Mouse (Mus musculus) intestine, postnatal 0 days (tissue): ENCODE data around the gene Tgif2. TPM values are rescaled to one million over a fixed set of nuclear protein-coding genes. Genes with fewer than 3 reads are reported as not detected.
A peak's percentile ranks its signal among the peaks of the same experiment; 100 is the strongest.

Source experiments
- ATAC-seq: fragments of 200-750 bp; cut with Nextera tagmentation; 2 replicates; pipeline ENCODE4 v1.8.0; 2017; ENCODE audit warnings: mild to moderate bottlenecking, moderate TSS enrichment, moderate library complexity
- H3K27ac ChIP-seq: fragments of 300-500 bp; sonication (generic); 2 replicates; pipeline ENCODE4 v1.5.1; 2014; ENCODE audit warnings: mild to moderate bottlenecking, low read depth, low read length, moderate library complexity
- H3K27me3 ChIP-seq: fragments of 300-500 bp; sonication (generic); replicated peaks from 2 replicates; pipeline ENCODE4 v1.6.1; 2014; ENCODE audit warnings: low read length, mixed read lengths; ENCODE audit not compliant: control insufficient read depth, insufficient read depth
- H3K36me3 ChIP-seq: fragments of 300-500 bp; sonication (generic); 2 replicates; pipeline ENCODE4 v1.6.1; 2014; ENCODE audit warnings: mild to moderate bottlenecking, moderate library complexity; ENCODE audit not compliant: control insufficient read depth, insufficient read depth
- H3K4me1 ChIP-seq: fragments of 300-500 bp; sonication (generic); replicated peaks from 2 replicates; pipeline ENCODE4 v1.6.1; 2014; ENCODE audit warnings: antibody characterized with exemption, low read length, mixed read lengths; ENCODE audit not compliant: control insufficient read depth, insufficient read depth
- H3K4me2 ChIP-seq: fragments of 300-500 bp; sonication (generic); replicated peaks from 2 replicates; pipeline ENCODE4 v1.6.1; 2014; ENCODE audit warnings: low read depth, mild to moderate bottlenecking, moderate library complexity
- H3K4me3 ChIP-seq: fragments of 300-500 bp; sonication (generic); 2 replicates; pipeline ENCODE4 v1.5.1; 2014; ENCODE audit warnings: low read depth, low read length
- H3K9ac ChIP-seq: fragments of 300-500 bp; sonication (generic); 2 replicates; pipeline ENCODE4 v1.6.1; 2014; ENCODE audit warnings: mild to moderate bottlenecking, low read depth, low read length
- H3K9me3 ChIP-seq: fragments of 300-500 bp; sonication (generic); 2 replicates; pipeline ENCODE4 v1.6.1; 2016; ENCODE audit warnings: mixed run types; ENCODE audit not compliant: control insufficient read depth
- CTCF ChIP-seq: sonication (generic); IDR thresholded peaks from 2 replicates; pipeline ENCODE4 v1.5.1; 2016; ENCODE audit warnings: low read depth, mild to moderate bottlenecking, control low read depth, antibody characterized with exemption, moderate library complexity
- WGBS: fragments of 180-500 bp; shearing (Covaris S2); extraction: QIAGEN DNeasy Blood & Tissue Kit; methylation state at CpG from one replicate; pipeline ENCODE4 v1.1.7; 2014; 5-methylcytosine and 5-hydroxymethylcytosine counted together
- polyA plus RNA-seq: library from polyadenylated mRNA; unstranded; fragments of >200 nt; fragmentation: Nextera tagmentation; extraction: Ambion mirVana; gene quantifications from 2 replicates; pipeline ENCODE4 v1.2.1, GENCODE M21; 2015

Gene Tgif2
- polyA plus RNA-seq, 1 experiment from 2014 or later: 7.0 TPM

GRCm38 (mm10) chr2:156858671-156859070 lies 18.9 kb downstream of the Tgif2 start:
- no peak for ATAC-seq
- H3K4me1 ChIP-seq: 0 out of 2 replicates have a peak, but pooled peaks cover 5% of the 10 kb centered on the region
- H3K27me3 ChIP-seq: no peaks in the 10 kb centered on the region
- TF ChIP-seq CTCF: no peak
- H3K4me3 ChIP-seq: no peak overlapping the region
- no peaks in the 10 kb centered on the region for H3K9me3 ChIP-seq
- no peak overlapping the region for H3K4me2 ChIP-seq
- H3K36me3 ChIP-seq: peaks cover 6% of the 10 kb centered on the region; the same call in 1 of the 2 replicates
- no peak overlapping the region; the same call in 1 of the 2 replicates for H3K27ac ChIP-seq
- 66% methylated on average over 7 of the region's 7 CpGs for WGBS
- no peak overlapping the region for H3K9ac ChIP-seq

DNA sequence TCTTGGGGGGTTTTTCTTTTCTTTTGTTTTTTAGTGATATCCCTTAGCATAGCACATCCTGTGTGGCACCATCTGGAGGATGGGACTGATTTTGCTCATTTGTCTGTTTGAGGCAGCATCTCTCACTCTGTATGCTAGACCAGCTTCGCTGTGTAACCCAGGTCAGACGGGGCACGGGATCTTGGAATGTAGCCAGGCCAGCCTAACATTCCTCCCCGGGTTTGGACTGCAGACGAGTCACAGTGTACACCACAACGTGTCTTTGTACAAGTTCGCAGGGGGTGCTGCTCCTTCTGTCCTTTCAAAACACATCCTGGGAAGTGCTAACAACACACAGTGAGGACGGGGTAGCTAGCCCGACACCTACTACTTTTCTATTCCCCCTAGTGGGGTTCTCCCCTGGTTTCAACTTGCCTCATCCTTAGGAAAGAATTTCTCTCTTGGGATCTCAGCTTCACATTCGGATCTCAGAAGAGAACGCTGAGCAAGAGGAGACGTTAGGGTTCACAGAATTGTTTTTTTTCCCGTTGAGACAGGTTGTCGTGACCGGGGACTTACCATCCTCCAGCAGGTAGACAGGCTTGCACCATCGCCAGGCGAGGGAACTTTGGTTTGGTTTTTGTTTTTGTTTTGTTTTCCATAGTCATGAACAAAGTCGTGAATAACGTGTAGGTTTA lies 22.4 kb downstream of the Tgif2 start:
- ATAC-seq: peak; percentile 13; the same call in 1 of the 2 replicates
- H3K9ac ChIP-seq: peak overlapping the region; percentile 96
- H3K4me2 ChIP-seq: peak overlapping the region; percentile 80
- WGBS: 1% methylated on average over 19 of the region's 19 CpGs
- H3K4me1 ChIP-seq: 0 out of 2 replicates have a peak, but pooled peaks cover 9% of the 10 kb centered on the region
- no peaks in the 10 kb centered on the region for H3K27me3 ChIP-seq
- 0 out of 2 replicates have a peak, but pooled peaks have one; percentile 29 for TF ChIP-seq CTCF
- H3K36me3 ChIP-seq: peaks cover 7% of the 10 kb centered on the region; the same call in 1 of the 2 replicates
- peak overlapping the region; percentile 97 for H3K4me3 ChIP-seq
- H3K27ac ChIP-seq: peak overlapping the region; percentile 97
- H3K9me3 ChIP-seq: no peaks in the 10 kb centered on the region

- H3K27me3 ChIP-seq: no peaks in the 10 kb centered on the region
- H3K9me3 ChIP-seq: no peaks in the 10 kb centered on the region
- peak; percentile 91 for TF ChIP-seq CTCF
- peak within 1 kb of the TSS; percentile 97 for H3K4me3 ChIP-seq
- peak; percentile 93 for ATAC-seq
- H3K4me2 ChIP-seq: peak within 1 kb of the TSS; percentile 80
- peak within 1 kb of the TSS; percentile 97 for H3K27ac ChIP-seq
- H3K4me1 ChIP-seq: 0 out of 2 replicates have a peak, but pooled peaks cover 9% of the 10 kb centered on the region
- H3K36me3 ChIP-seq: peaks cover 11% of the 10 kb centered on the region; the same call in 1 of the 2 replicates
- WGBS: under 1% methylated on average over 78 of the region's 98 CpGs
- peak within 1 kb of the TSS; percentile 96 for H3K9ac ChIP-seq
These were observed 23.1 kb downstream of the Tgif2 start, which contains the start of gene Rab5if for GRCm38 (mm10) chr2:156862772-156863486. Gene Rab5if (plus strand): TSS chr2:156863128.

DNA sequence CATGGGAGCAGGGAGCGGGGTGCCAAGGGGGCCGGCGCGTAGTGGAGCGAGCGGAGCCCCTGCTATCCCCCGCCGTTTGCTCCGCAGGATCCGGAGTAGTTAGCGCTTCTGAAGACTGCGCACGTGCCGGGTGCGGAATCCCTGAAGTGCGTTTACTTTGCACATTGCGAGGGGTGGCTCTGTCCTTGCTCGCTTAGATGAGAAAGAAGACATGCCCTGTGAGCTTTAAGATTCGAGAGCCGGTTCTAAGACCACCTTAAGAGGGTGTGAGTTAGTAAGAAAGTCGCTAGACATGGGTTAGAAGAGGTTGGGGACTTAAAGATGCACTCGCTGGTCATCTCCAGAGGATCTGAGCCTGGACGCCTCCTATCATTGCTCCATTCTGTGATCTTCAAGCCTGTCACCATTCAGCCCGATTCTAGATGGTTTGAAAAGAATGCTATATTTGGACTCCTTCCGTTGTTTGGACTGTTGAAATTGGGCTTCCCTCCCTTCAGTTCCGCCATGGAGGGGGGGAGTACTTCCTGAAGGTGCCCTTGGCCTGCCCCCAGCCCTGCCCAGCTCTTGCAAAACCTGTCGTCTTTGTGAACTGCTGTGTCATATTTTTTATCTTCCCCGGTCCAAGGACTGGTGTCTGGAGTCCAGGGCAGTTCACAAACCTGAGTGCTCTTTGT lies 23.8 kb downstream of the Tgif2 start:
- peak overlapping the region; percentile 96 for H3K9ac ChIP-seq
- WGBS: under 1% methylated on average over 28 of the region's 28 CpGs
- no peaks in the 10 kb centered on the region for H3K9me3 ChIP-seq
- H3K27ac ChIP-seq: peak overlapping the region; percentile 97
- ATAC-seq: peak; percentile 34
- no peaks in the 10 kb centered on the region for H3K27me3 ChIP-seq
- peak overlapping the region; percentile 97 for H3K4me3 ChIP-seq
- no peak for TF ChIP-seq CTCF
- H3K36me3 ChIP-seq: peaks cover 17% of the 10 kb centered on the region
- H3K4me2 ChIP-seq: peak overlapping the region; percentile 80
- 0 out of 2 replicates have a peak, but pooled peaks cover 4% of the 10 kb centered on the region for H3K4me1 ChIP-seq

GRCm38 (mm10) chr2:156864481-156864880 lies 24.7 kb downstream of the Tgif2 start:
- peak overlapping the region; percentile 96; the same call in 1 of the 2 replicates for H3K9ac ChIP-seq
- H3K9me3 ChIP-seq: no peaks in the 10 kb centered on the region
- peak overlapping the region; percentile 80 for H3K4me2 ChIP-seq
- 70% methylated on average over 3 of the region's 3 CpGs for WGBS
- 0 out of 2 replicates have a peak, but pooled peaks cover 4% of the 10 kb centered on the region for H3K4me1 ChIP-seq
- H3K27ac ChIP-seq: peak overlapping the region; percentile 97; the same call in 1 of the 2 replicates
- peaks cover 17% of the 10 kb centered on the region for H3K36me3 ChIP-seq
- TF ChIP-seq CTCF: no peak
- H3K4me3 ChIP-seq: 0 out of 2 replicates have a peak overlapping the region, but pooled peaks have one; percentile 97
- no peak for ATAC-seq
- no peaks in the 10 kb centered on the region for H3K27me3 ChIP-seq
